Mouse (Mus musculus): ENCODE results near the gene Clec18a.
"Not testable (repeated sequence)": the region's sequence is repeated elsewhere in the genome, so short reads cannot be mapped to it uniquely, and the experiment has no call there.

Gene Clec18a

DNA sequence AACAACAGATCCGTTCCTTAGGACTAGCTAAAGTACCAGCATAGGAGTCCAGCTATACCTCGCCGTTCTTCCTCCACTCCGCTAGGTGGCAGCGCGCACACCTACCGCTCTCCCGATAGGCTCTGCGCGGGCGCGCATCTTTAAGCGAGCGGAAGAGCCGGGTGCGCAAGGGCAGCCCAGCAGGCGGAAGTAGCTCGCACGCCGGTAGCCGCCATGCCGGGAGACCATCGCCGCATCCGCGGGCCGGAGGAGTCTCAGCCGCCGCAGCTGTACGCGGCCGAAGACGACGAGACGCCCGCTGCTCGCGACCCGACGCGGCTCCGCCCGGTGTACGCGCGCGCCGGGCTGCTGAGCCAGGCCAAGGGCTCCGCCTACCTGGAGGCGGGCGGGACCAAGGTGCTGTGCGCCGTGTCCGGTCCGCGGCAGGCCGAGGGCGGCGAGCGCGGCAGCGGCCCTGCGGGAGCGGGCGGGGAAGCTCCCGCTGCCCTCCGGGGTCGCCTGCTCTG is 36.0 kb downstream of the Clec18a start, which contains the start of gene Exosc6:
Gene Exosc6, plus strand, starts transcription at position 182 of the 506 bp plus-strand sequence.
- peak; percentile 60 for DNase-seq (ENCODE audit: low spot score)

GRCm38 (mm10) chr8:111055661-111056060 is 36.6 kb downstream of the Clec18a start:
- DNase-seq (ENCODE audit: low spot score) = no peak

DNA sequence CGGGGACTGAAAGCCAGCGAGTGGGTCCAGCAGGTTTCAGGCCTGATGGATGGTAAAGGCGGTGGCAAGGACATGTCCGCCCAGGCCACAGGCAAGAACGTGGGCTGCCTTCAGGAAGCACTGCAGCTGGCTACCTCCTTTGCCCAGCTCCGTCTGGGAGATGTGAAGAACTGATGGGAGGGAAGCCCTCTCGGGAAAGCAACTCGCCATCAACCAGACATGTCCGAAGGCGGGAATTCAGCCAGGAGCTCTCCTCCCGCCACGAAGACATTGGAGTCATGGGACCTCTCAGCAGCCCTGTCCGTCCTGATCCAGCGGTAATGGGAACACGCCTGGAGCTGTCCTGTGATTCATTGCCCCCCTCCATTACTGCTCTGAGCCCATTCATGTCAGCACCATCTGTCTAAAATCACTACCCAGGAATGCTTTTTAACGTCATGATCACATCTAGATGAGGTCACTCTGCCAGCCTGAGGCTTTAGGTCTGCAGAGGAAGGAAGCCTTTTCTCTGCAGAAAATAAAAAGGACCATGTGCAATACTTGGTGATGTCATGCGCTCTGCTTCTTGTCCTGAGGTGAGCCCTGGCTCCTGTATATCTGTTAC is 37.1 kb downstream of the Clec18a start:
- no peak for DNase-seq (ENCODE audit: low spot score)

- no peak for DNase-seq (ENCODE audit: low spot score)
These were observed 38.3 kb downstream of the Clec18a start for GRCm38 (mm10) chr8:111053827-111054518.

- no peak for DNase-seq (ENCODE audit: low spot score)
These were observed 43.1 kb downstream of the Clec18a start for GRCm38 (mm10) chr8:111049106-111049505.

DNA sequence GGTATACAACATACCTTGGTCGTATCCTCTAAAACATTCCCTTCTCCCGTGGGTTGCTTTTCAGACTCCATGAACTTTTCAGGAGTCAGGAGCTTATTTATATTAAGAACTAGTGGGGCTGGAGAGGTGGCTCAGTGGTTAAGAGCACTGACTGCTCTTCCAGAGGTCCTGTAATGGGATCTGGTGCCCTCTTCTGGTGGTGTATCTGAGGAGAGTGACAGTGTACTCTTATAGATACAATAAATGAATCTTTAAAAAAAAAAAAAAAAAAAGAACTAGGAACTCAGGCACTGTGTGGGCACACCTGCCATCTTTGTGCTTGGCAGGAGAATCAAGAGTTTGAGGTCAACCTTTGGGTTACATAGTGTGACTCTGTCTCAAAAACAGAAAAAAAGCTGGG is 43.5 kb downstream of the Clec18a start:
- DNase-seq (ENCODE audit: low spot score) = no peak

- no peak for DNase-seq (ENCODE audit: low spot score)
These were observed 48.1 kb downstream of the Clec18a start for GRCm38 (mm10) chr8:111044003-111044734.

- DNase-seq (ENCODE audit: low spot score) = no peak
These were observed 49.7 kb downstream of the Clec18a start for GRCm38 (mm10) chr8:111042546-111042945.

DNA sequence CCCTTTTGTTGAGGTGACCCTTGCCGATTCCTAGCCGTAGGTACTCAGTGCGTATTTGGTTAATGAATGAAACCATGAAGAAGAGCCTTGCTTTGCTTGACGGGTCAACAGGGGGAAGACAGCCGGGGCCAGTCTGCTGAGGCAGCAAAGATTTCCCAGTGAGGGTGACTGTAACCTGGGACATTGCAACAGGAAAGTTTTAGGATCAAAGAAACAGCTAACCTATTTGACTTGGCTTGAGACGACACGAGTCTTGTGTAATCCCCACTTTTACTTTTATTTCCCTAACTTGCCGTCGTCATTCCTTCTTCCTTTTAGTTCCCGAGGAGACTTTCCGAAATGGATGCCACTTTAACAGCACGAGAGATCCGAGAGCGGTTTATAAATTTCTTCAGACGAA is 55.6 kb downstream of the Clec18a start:
- DNase-seq (ENCODE audit: low spot score) = no peak

GRCm38 (mm10) chr8:111034276-111034675 is 58.0 kb downstream of the Clec18a start:
- DNase-seq (ENCODE audit: low spot score) = no peak

- peak; percentile 89 for DNase-seq (ENCODE audit: low spot score)
These were observed 58.6 kb downstream of the Clec18a start for GRCm38 (mm10) chr8:111033482-111034215.

- DNase-seq (ENCODE audit: low spot score) = no peak
These were observed 59.3 kb downstream of the Clec18a start, which contains the start of gene Aars for GRCm38 (mm10) chr8:111032916-111033315. Gene Aars (plus strand): TSS chr8:111033144.

DNA sequence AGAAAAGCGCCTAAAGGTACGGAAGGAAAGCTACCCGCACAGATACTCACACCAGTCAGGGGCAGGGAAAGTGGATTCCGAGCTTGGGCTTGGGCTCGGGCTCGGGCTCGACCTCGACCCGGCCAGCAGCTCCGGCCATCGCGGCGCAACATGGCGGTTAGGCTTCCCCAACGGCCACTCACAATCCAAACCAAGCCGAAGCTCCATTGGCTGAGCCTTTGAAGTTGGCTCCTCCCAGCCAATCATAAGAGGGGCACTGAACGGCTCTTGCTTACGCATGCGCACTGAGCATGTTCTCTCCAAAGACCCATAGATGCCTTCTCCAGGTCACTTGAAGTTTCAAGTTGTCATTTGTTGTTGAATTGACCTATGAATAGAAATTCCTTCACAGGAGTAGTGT is 60.7 kb downstream of the Clec18a start, which contains the start of gene Ddx19b:
Gene Ddx19b, minus strand, starts transcription at position 180 of the 400 bp plus-strand sequence.
- DNase-seq (ENCODE audit: low spot score) = no peak

DNA sequence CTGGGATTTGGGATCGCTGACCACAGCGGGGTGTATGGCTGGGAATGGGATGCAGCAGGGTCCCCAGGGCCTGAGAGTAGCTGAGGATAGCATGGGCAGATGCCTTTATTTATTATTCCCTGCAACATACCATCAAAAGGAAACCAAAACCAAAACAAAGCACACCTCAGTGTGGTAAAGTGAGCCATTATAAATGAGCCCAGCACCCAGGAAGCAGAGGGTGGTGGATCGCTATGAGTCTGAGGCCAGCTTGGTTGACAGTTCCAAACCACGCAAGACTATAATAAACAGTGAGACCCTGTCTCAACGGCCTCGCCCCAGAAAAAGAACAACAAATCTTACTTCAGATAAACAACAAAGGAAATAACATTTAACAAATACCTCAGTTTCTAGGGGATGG is 62.2 kb downstream of the Clec18a start:
- DNase-seq (ENCODE audit: low spot score) = no peak

- DNase-seq (ENCODE audit: low spot score) = no peak
These were observed 62.6 kb downstream of the Clec18a start for GRCm38 (mm10) chr8:111029589-111029988.

DNA sequence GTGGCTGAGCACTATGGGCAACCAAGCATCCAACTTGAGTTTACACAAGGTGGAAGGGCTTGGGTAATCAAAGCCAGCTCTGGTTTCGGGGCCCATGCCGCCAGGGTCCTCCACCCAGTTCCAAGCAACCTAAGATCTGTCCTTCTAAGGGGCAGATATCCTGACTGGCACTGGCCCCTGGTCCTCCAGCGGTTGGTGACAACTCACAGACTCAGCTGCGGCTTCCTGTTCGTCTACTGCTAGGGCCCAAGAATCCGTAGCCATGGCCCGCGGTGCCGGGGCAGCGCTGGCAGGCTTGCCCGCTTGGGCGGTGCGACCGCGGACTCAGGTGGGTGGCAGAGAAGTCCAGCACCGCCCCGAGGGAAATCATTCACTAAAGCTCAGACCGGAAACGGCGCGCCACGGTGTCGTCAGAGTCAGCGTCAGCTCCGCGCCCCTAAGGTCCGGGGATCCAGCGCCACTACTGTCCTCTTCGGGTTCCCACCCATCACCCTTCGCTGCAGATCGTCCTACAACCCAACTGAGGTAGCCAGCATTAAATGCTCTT is 64.8 kb downstream of the Clec18a start:
- peak; percentile 53 for DNase-seq (ENCODE audit: low spot score)

- DNase-seq (ENCODE audit: low spot score) = not testable (repeated sequence)
These were observed 65.6 kb downstream of the Clec18a start for GRCm38 (mm10) chr8:111026609-111027008.

- DNase-seq (ENCODE audit: low spot score) = not testable (repeated sequence)
These were observed 81.8 kb downstream of the Clec18a start for GRCm38 (mm10) chr8:111010230-111010991.
